Comparison of ENCODE assay signal across 15 mouse cellular contexts in the genomic region with DNA sequence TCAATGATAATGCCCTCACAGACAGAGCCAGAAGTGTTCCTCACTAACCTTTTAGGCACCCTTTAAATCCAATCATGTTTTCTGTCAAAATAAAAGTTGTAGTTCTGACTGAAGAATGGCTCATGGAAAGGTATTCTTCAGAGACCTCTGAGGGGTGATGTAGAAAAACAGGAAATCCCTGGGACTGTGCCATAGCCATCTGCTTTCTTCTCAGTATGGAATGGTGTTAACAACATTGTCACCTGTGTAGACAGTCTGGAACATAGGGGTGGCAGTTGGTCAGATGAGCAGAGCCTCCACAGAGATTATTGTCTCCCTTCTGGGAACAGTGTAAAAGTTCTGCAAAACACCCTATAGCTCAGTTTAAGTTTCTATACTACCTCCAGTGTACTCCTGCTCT.
"Had no signal": no experiment of that assay in that cellular context is flagged by ENCODE, and none has a peak within 500 bp of the region (broad histone marks: within the 10 kb centered on the region; RNA-seq: fewer than 3 reads in every experiment).

No protein-coding gene starts in this region.

- ATAC-seq: hindbrain, postnatal 0 days; intestine, embryonic 16.5 days; liver, embryonic 12.5 days had no signal

- DNase-seq: gastrocnemius, postnatal 14 days; gastrocnemius, postnatal 36 days; heart, adult 2 months; heart, postnatal 14 days; heart, postnatal 36 days; kidney, adult 11 months; kidney, adult 2 months; kidney, adult 9 months; kidney, postnatal 14 days; kidney, postnatal 36 days; layer of hippocampus, postnatal 36 days; left cerebral cortex, postnatal 4 days had no signal
